ENCODE assay signal across 8 mouse cellular contexts in genomic region chr4:141793282-141794151, GRCm38 (mm10). TPM values are rescaled to one million over a fixed set of nuclear protein-coding genes. Genes with fewer than 3 reads are reported as not detected.
DNase-seq lines count a peak whose midpoint lies in the region; ATAC-seq and TF ChIP-seq lines count a peak whose summit lies in the region.

Casp9 (plus strand) TSS chr4:141793612.

- under 1% methylated on average over 67 of the region's 80 CpGs for WGBS in forebrain, embryonic 12.5 days
- WGBS in heart, postnatal 0 days: 1% methylated on average over 70 of the region's 80 CpGs
- WGBS in liver, embryonic 16.5 days (ENCODE audit: insufficient replicate concordance): under 1% methylated on average over 68 of the region's 80 CpGs
- under 1% methylated on average over 72 of the region's 80 CpGs for WGBS in neural tube, embryonic 13.5 days

- H3K9ac ChIP-seq in CH12.LX (ENCODE audit: insufficient read depth, low read depth): peak within 1 kb of the TSS; percentile 87
- peak within 1 kb of the TSS; percentile 71 for H3K9ac ChIP-seq in forebrain, embryonic 12.5 days
- H3K9ac ChIP-seq in heart, postnatal 0 days (replicated peaks; ENCODE audit: low read depth, low read length): peak within 1 kb of the TSS; percentile 57
- peak within 1 kb of the TSS; percentile 78 for H3K9ac ChIP-seq in liver, embryonic 16.5 days (ENCODE audit: low read depth, low read length)
- peak within 1 kb of the TSS; percentile 77 for H3K9ac ChIP-seq in neural tube, embryonic 13.5 days

- peaks cover 8 to 19% of the 10 kb centered on the region in 2 experiments for H3K36me3 ChIP-seq in CH12.LX (replicated peaks in 1 of 2; ENCODE audit: control insufficient read depth in 1 of 2, insufficient read depth in 1 of 2, low read length in 1 of 2)
- H3K36me3 ChIP-seq in forebrain, embryonic 12.5 days (replicated peaks): peaks cover 22% of the 10 kb centered on the region
- peaks cover 18% of the 10 kb centered on the region for H3K36me3 ChIP-seq in heart, postnatal 0 days (replicated peaks; ENCODE audit: control insufficient read depth, insufficient read depth, low read length)
- no peaks in the 10 kb centered on the region for H3K36me3 ChIP-seq in liver, embryonic 16.5 days (ENCODE audit: control insufficient read depth, insufficient read depth)
- H3K36me3 ChIP-seq in neural tube, embryonic 13.5 days: peaks cover 18% of the 10 kb centered on the region
- H3K36me3 ChIP-seq in testis, adult 2 months (ENCODE audit: control insufficient read depth, insufficient read depth, low read length): no peaks in the 10 kb centered on the region

- peak within 1 kb of the TSS; percentile 70 to 94 (median 74) for H3K4me3 ChIP-seq in CH12.LX (replicated peaks in 1 of 3; ENCODE audit: low read depth in 2 of 3, low read length in 2 of 3, poor library complexity in 1 of 3)
- H3K4me3 ChIP-seq in forebrain, embryonic 12.5 days (replicated peaks): peak within 1 kb of the TSS; percentile 68
- H3K4me3 ChIP-seq in heart, postnatal 0 days (ENCODE audit: low read depth, low read length): peak within 1 kb of the TSS; percentile 65
- H3K4me3 ChIP-seq in liver, embryonic 16.5 days (ENCODE audit: low read depth, low read length): peak within 1 kb of the TSS; percentile 79
- peak within 1 kb of the TSS; percentile 66 for H3K4me3 ChIP-seq in neural tube, embryonic 13.5 days
- peak within 1 kb of the TSS; percentile 98 for H3K4me3 ChIP-seq in testis, adult 2 months (ENCODE audit: control insufficient read depth, low read depth, low read length)

- peak within 1 kb of the TSS; percentile 82 for H3K27ac ChIP-seq in CH12.LX (ENCODE audit: insufficient read depth, low read depth)
- peak within 1 kb of the TSS; percentile 92 for H3K27ac ChIP-seq in forebrain, embryonic 12.5 days
- H3K27ac ChIP-seq in heart, postnatal 0 days (ENCODE audit: low read depth): peak within 1 kb of the TSS; percentile 88
- H3K27ac ChIP-seq in liver, embryonic 16.5 days (ENCODE audit: low read length): peak within 1 kb of the TSS; percentile 96
- H3K27ac ChIP-seq in neural tube, embryonic 13.5 days (replicated peaks): peak within 1 kb of the TSS; percentile 92
- H3K27ac ChIP-seq in testis, adult 2 months (ENCODE audit: control insufficient read depth, insufficient read depth, low read depth, low read length): peak within 1 kb of the TSS; percentile 89

- peaks cover 22 to 57% of the 10 kb centered on the region in 2 experiments for H3K4me1 ChIP-seq in CH12.LX (ENCODE audit: control insufficient read depth in 1 of 2, insufficient read depth in 2 of 2)
- peaks cover 32% of the 10 kb centered on the region for H3K4me1 ChIP-seq in forebrain, embryonic 12.5 days
- H3K4me1 ChIP-seq in heart, postnatal 0 days (ENCODE audit: control insufficient read depth, insufficient read depth): peaks cover 7% of the 10 kb centered on the region
- H3K4me1 ChIP-seq in liver, embryonic 16.5 days (ENCODE audit: control insufficient read depth, low read depth, low read length): peaks cover 39% of the 10 kb centered on the region
- H3K4me1 ChIP-seq in neural tube, embryonic 13.5 days (replicated peaks): peaks cover 45% of the 10 kb centered on the region
- H3K4me1 ChIP-seq in testis, adult 2 months (ENCODE audit: control insufficient read depth, insufficient read depth, low read length): peaks cover 12% of the 10 kb centered on the region

- dilution Hi-C loops in CH12.LX (cut with MboI; ENCODE audit: extremely low pct_ligation_motif_present, extremely low pct_unique_long_range_greater_than_20kb, low sequenced_read_pairs): no loop called here

- no peak; the same call in 1 of the 2 replicates for TF ChIP-seq EP300 in CH12.LX (IDR thresholded peaks at IDR 0.05; ENCODE audit: low read length)
- no peak for TF ChIP-seq EP300 in heart, postnatal 0 days (IDR thresholded peaks at IDR 0.05; ENCODE audit: low read depth)

- no peaks in the 10 kb centered on the region for H3K79me2 ChIP-seq in CH12.LX (replicated peaks; ENCODE audit: control insufficient read depth, extremely low read depth, insufficient read depth, poor library complexity, severe bottlenecking)

- H3K4me2 ChIP-seq in CH12.LX (ENCODE audit: insufficient read depth, low read depth, poor library complexity, severe bottlenecking): peak within 1 kb of the TSS; percentile 64
- H3K4me2 ChIP-seq in forebrain, embryonic 12.5 days: peak within 1 kb of the TSS; percentile 65
- peak within 1 kb of the TSS; percentile 67 for H3K4me2 ChIP-seq in heart, postnatal 0 days (ENCODE audit: low read depth, low read length)
- peak within 1 kb of the TSS; percentile 77 for H3K4me2 ChIP-seq in liver, embryonic 16.5 days (ENCODE audit: low read depth, low read length)
- peak within 1 kb of the TSS; percentile 65 for H3K4me2 ChIP-seq in neural tube, embryonic 13.5 days

- in situ Hi-C loops in CH12.LX (cut with MboI; ENCODE audit: low pct_ligation_motif_present, low pct_unique_long_range_greater_than_20kb, low sequenced_read_pairs): no loop called here

- no peak for TF ChIP-seq RAD21 in CH12.LX (IDR thresholded peaks at IDR 0.05; ENCODE audit: low read depth, low read length)

- peak; percentile 71 for TF ChIP-seq POLR2A in CH12.LX (IDR thresholded peaks at IDR 0.05; ENCODE audit: low read depth, low read length)
- peak; percentile 57 for TF ChIP-seq POLR2A in testis, adult 2 months (IDR thresholded peaks at IDR 0.05; ENCODE audit: control insufficient read depth, low read depth, low read length)

- no peak for TF ChIP-seq CTCF in CH12.LX (conservative IDR thresholded peaks at IDR 0.05 in 1 of 2, IDR thresholded peaks at IDR 0.05 in 1 of 2; ENCODE audit: low read depth in 2 of 2, low read length in 2 of 2)
- no peak for TF ChIP-seq CTCF in heart, postnatal 0 days (IDR thresholded peaks at IDR 0.05; ENCODE audit: low read depth)
- no peak for TF ChIP-seq CTCF in testis, adult 2 months (IDR thresholded peaks at IDR 0.05; ENCODE audit: control insufficient read depth, insufficient read depth, insufficient replicate concordance, low read depth, low read length)

- peak; percentile 81 for ATAC-seq in forebrain, embryonic 12.5 days (ENCODE audit: low FRiP score)
- peak; percentile 76 for ATAC-seq in heart, postnatal 0 days (ENCODE audit: insufficient read depth, low read depth)
- peak; percentile 81 for ATAC-seq in liver, embryonic 16.5 days (ENCODE audit: low read depth)
- ATAC-seq in neural tube, embryonic 13.5 days (ENCODE audit: low read depth): peak; percentile 74

- H3K9me3 ChIP-seq in CH12.LX (replicated peaks; ENCODE audit: low read length): no peaks in the 10 kb centered on the region
- H3K9me3 ChIP-seq in forebrain, embryonic 12.5 days: no peaks in the 10 kb centered on the region
- H3K9me3 ChIP-seq in heart, postnatal 0 days (replicated peaks; ENCODE audit: control insufficient read depth, low read length): no peaks in the 10 kb centered on the region
- no peaks in the 10 kb centered on the region for H3K9me3 ChIP-seq in liver, embryonic 16.5 days (replicated peaks; ENCODE audit: control insufficient read depth, low read length)
- H3K9me3 ChIP-seq in neural tube, embryonic 13.5 days: no peaks in the 10 kb centered on the region

- H3K27me3 ChIP-seq in CH12.LX (replicated peaks): no peaks in the 10 kb centered on the region
- no peaks in the 10 kb centered on the region for H3K27me3 ChIP-seq in forebrain, embryonic 12.5 days
- H3K27me3 ChIP-seq in heart, postnatal 0 days (ENCODE audit: control insufficient read depth, insufficient read depth, low read length): no peaks in the 10 kb centered on the region
- no peaks in the 10 kb centered on the region for H3K27me3 ChIP-seq in liver, embryonic 16.5 days (ENCODE audit: control insufficient read depth, insufficient read depth, low read depth, low read length)
- no peaks in the 10 kb centered on the region for H3K27me3 ChIP-seq in neural tube, embryonic 13.5 days
- no peaks in the 10 kb centered on the region for H3K27me3 ChIP-seq in testis, adult 2 months (ENCODE audit: control insufficient read depth, insufficient read depth, low read length)

- DNase-seq in CH12.LX (ENCODE audit: extremely low read depth): peak; percentile 96
- DNase-seq in c-Kit-positive CD71-positive TER-119-negative erythroid progenitor cells, embryonic 14.5 days (ENCODE audit: low read depth): peak; percentile 91
- DNase-seq in heart, postnatal 0 days (ENCODE audit: low spot score): peak; percentile 97
- peak; percentile 99 to 100 for DNase-seq in kidney, postnatal 4 days

TF ChIP-seq in CH12.LX, 34 proteins besides CTCF, POLR2A, EP300 and RAD21 (continues in another document):
- TF ChIP-seq MEF2A (IDR thresholded peaks at IDR 0.05; ENCODE audit: borderline replicate concordance, low read depth, low read length) (peak; percentile 33; the same call in 1 of the 2 replicates), PAX5 (IDR thresholded peaks at IDR 0.05; ENCODE audit: low read length) (no peak), ZNF384 (IDR thresholded peaks at IDR 0.05; ENCODE audit: low read depth, low read length) (no peak), KAT2A (IDR thresholded peaks at IDR 0.05; ENCODE audit: insufficient replicate concordance, low read length) (0 out of 2 replicates have a peak, but pooled peaks have one; percentile 46), SMC3 (IDR thresholded peaks at IDR 0.05; ENCODE audit: low read depth, low read length) (no peak), TBP (conservative IDR thresholded peaks at IDR 0.05; ENCODE audit: low read depth, low read length) (no peak), CHD2 (IDR thresholded peaks at IDR 0.05; ENCODE audit: low read length) (0 out of 2 replicates have a peak, but pooled peaks have one; percentile 13), ZMIZ1 (IDR thresholded peaks at IDR 0.05; ENCODE audit: low read depth, low read length) (peak; percentile 59; the same call in 1 of the 2 replicates), ELF1 (IDR thresholded peaks at IDR 0.05; ENCODE audit: low read depth, low read length) (peak; percentile 66), USF1 (IDR thresholded peaks at IDR 0.05; ENCODE audit: low read depth, low read length) (0 out of 2 replicates have a peak, but pooled peaks have one; percentile 19), MYC (IDR thresholded peaks at IDR 0.05; ENCODE audit: low read depth, low read length) (no peak), TCF12 (IDR thresholded peaks at IDR 0.05; ENCODE audit: low read depth, low read length) (peak; percentile 29; the same call in 1 of the 2 replicates), ZC3H11A (IDR thresholded peaks at IDR 0.05; ENCODE audit: low read depth, low read length) (no peak)

RNA-seq across cellular contexts. Expression of gene Casp9, which starts in this region (rescaled TPM):
- total RNA-seq in CH12.LX (2012; rRNA removed) (11.3 and 15.3 TPM in 2 replicates), CH12.LX (2014; rRNA removed) (3.7 and 5.2 TPM in 2 replicates)
- polyA plus RNA-seq in CH12.LX (2012; ENCODE audit: insufficient read length, low read depth): 14.5 and 15.1 TPM in 2 replicates
- polyA plus RNA-seq in forebrain, embryonic 12.5 days (2016; fragmentation: Nextera tagmentation; extraction: Ambion mirVana): 20.1 and 20.4 TPM in 2 replicates
- 26.0 and 26.2 TPM in 2 replicates for total RNA-seq in heart, postnatal 0 days (2014; rRNA removed; ENCODE audit: low replicate concordance)
- 11.9 and 12.8 TPM in 2 replicates for polyA plus RNA-seq in heart, postnatal 0 days (2015; fragmentation: Nextera tagmentation; extraction: Ambion mirVana)
- 9.5 and 10.4 TPM in 2 replicates for polyA plus RNA-seq in liver, embryonic 16.5 days (2015; fragmentation: Nextera tagmentation; extraction: Ambion mirVana)
- 19.8 and 22.9 TPM in 2 replicates for polyA plus RNA-seq in neural tube, embryonic 13.5 days (2015; fragmentation: Nextera tagmentation; extraction: Ambion mirVana)
- polyA plus RNA-seq in testis, adult 2 months (2012; rRNA removed): 7.8 and 8.0 TPM in 2 replicates

Comparison
In these comparisons a context has a peak if more than half of its experiments do, and no peak if none do; other contexts are left out.
1. Peak in every context shown above with its lines: DNase-seq, ATAC-seq, H3K4me3 ChIP-seq and H3K27ac ChIP-seq.